Mouse (Mus musculus) kidney, adult 10 weeks (tissue): ENCODE measurements around the gene Timd4. TPM values are rescaled to one million over a fixed set of nuclear protein-coding genes. Genes with fewer than 3 reads are reported as not detected.

Source experiments
- polyA plus RNA-seq: library from polyadenylated mRNA; stranded (reverse); fragments of 350-450 nt; fragmentation: Illumina TruSeq; extraction: RNeasy Lipid Tissue Mini Kit (QIAGEN cat#74804); gene quantifications from one replicate; pipeline ENCODE4 v1.2.3, GENCODE M21; 2014; ENCODE audit warnings: low read depth, low replicate concordance

Timd4 gene
- not detected for polyA plus RNA-seq

GRCm38 (mm10) chr11:46810511-46810910 is at the start of gene Timd4:
Gene Timd4, plus strand, starts transcription at chr11:46810800.

Other genes starting within 250 kb of the Timd4 start
- gene BC053393, start 239.3 kb upstream of the Timd4 start, polyA plus RNA-seq, result not detected
- gene Dppa1, start 181.5 kb upstream of the Timd4 start, polyA plus RNA-seq, result 0.36 TPM
- gene Timd2, start 103.7 kb upstream of the Timd4 start, polyA plus RNA-seq, result 13.8 TPM
- 8.2 TPM for gene Havcr1, start 75.7 kb upstream of the Timd4 start, polyA plus RNA-seq